Mouse (Mus musculus): ENCODE results near the gene Mrvi1. TPM values are rescaled to one million over a fixed set of nuclear protein-coding genes. Genes with fewer than 3 reads are reported as not detected.

Gene Mrvi1
- polyA plus RNA-seq, 1 experiment = 1.2 TPM

GRCm38 (mm10) chr7:110949785-110950620, 32.3 kb downstream of the Mrvi1 start:
- no peaks in the 10 kb centered on the region for H3K79me2 ChIP-seq (ENCODE audit: control insufficient read depth, insufficient read depth)
- H3ac ChIP-seq (ENCODE audit: control insufficient read depth, insufficient read length) = no peak overlapping the region
- no peak overlapping the region for H3K4me2 ChIP-seq (ENCODE audit: low read depth)
- TF ChIP-seq MAX (IDR thresholded peaks at IDR 0.05; ENCODE audit: low read depth) (no peak), MYOG (IDR thresholded peaks at IDR 0.05; ENCODE audit: control insufficient read depth in 1 of 3, insufficient read depth in 1 of 3, insufficient read length in 2 of 3, low read depth in 2 of 3) (peak in 1 of 3 experiments; percentile 8), POLR2AphosphoS2 (IDR thresholded peaks at IDR 0.05; ENCODE audit: insufficient read length, low read depth) (no peak), USF1 (IDR thresholded peaks at IDR 0.05; ENCODE audit: low read depth) (no peak)
- H3K36me3 ChIP-seq (ENCODE audit: control insufficient read depth, insufficient read depth) = no peaks in the 10 kb centered on the region
- no peaks in the 10 kb centered on the region for H3K27me3 ChIP-seq (ENCODE audit: control insufficient read depth, insufficient read depth, insufficient read length)
- no peak overlapping the region for H3K4me3 ChIP-seq

GRCm38 (mm10) chr7:110948579-110948978, 33.7 kb downstream of the Mrvi1 start:
- Histone ChIP-seq H3K4me3 (no peak overlapping the region), H3K36me3 (ENCODE audit: control insufficient read depth, insufficient read depth) (no peaks in the 10 kb centered on the region), H3ac (ENCODE audit: control insufficient read depth, insufficient read length) (no peak overlapping the region), H3K27me3 (ENCODE audit: control insufficient read depth, insufficient read depth, insufficient read length) (no peaks in the 10 kb centered on the region), H3K4me2 (ENCODE audit: low read depth) (no peak overlapping the region), H3K79me2 (ENCODE audit: control insufficient read depth, insufficient read depth) (no peaks in the 10 kb centered on the region)
- TF ChIP-seq CEBPB (IDR thresholded peaks at IDR 0.05; ENCODE audit: insufficient read depth, poor library complexity, severe bottlenecking) = no peak
- TF ChIP-seq REST (IDR thresholded peaks at IDR 0.05; ENCODE audit: insufficient read depth, insufficient read length) = no peak
- no peak for TF ChIP-seq MAX (IDR thresholded peaks at IDR 0.05; ENCODE audit: low read depth)
- no peak for TF ChIP-seq POLR2AphosphoS2 (IDR thresholded peaks at IDR 0.05; ENCODE audit: insufficient read length, low read depth)
- no peak for TF ChIP-seq USF1 (IDR thresholded peaks at IDR 0.05; ENCODE audit: low read depth)
- no peak for TF ChIP-seq POLR2A (IDR thresholded peaks at IDR 0.05; ENCODE audit: insufficient read length, low read depth)
- TF ChIP-seq TCF12 (IDR thresholded peaks at IDR 0.05; ENCODE audit: insufficient read depth, poor library complexity, severe bottlenecking) = no peak
- TF ChIP-seq E2F4 (IDR thresholded peaks at IDR 0.05; ENCODE audit: insufficient read depth) = no peak
- no peak for TF ChIP-seq MYOG (IDR thresholded peaks at IDR 0.05; ENCODE audit: control insufficient read depth in 1 of 3, insufficient read depth in 1 of 3, insufficient read length in 2 of 3, low read depth in 2 of 3)
- TF ChIP-seq SRF (IDR thresholded peaks at IDR 0.05; ENCODE audit: control insufficient read depth, insufficient read length, low read depth) = no peak
- no peak for TF ChIP-seq MYOD1 (IDR thresholded peaks at IDR 0.05; ENCODE audit: control insufficient read depth in 1 of 3, insufficient read length in 2 of 3, low read depth in 2 of 3)
- no peak for TF ChIP-seq TCF3 (IDR thresholded peaks at IDR 0.05; ENCODE audit: insufficient read length, low read depth)

DNA sequence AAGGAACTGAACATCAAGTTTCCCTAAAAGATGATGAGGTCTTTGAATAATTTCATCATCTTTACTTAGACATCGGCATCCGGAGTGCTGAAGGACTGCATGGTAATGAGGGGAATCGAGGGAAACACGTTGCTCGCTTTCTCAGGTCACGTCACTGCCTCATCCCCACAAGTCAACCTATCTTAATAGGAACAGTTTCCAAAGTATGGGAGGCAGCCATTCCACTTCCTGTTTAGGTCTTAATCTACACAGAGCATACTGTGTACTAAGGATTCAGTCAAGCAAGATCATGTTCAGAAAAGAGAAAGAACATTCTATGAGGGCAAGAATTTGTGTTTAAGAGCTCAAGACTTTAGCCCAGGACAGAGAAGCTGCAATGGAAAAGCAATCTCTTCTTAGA, 34.6 kb downstream of the Mrvi1 start:
- no peak overlapping the region for H3ac ChIP-seq (ENCODE audit: control insufficient read depth, insufficient read length)
- no peaks in the 10 kb centered on the region for H3K27me3 ChIP-seq (ENCODE audit: control insufficient read depth, insufficient read depth, insufficient read length)
- TF ChIP-seq MYOD1 (IDR thresholded peaks at IDR 0.05; ENCODE audit: control insufficient read depth in 1 of 3, insufficient read length in 2 of 3, low read depth in 2 of 3) = no peak
- TF ChIP-seq TCF12 (IDR thresholded peaks at IDR 0.05; ENCODE audit: insufficient read depth, poor library complexity, severe bottlenecking) = no peak
- no peak for TF ChIP-seq SRF (IDR thresholded peaks at IDR 0.05; ENCODE audit: control insufficient read depth, insufficient read length, low read depth)
- no peak for TF ChIP-seq E2F4 (IDR thresholded peaks at IDR 0.05; ENCODE audit: insufficient read depth)
- no peak for TF ChIP-seq TCF3 (IDR thresholded peaks at IDR 0.05; ENCODE audit: insufficient read length, low read depth)
- TF ChIP-seq POLR2AphosphoS2 (IDR thresholded peaks at IDR 0.05; ENCODE audit: insufficient read length, low read depth) = no peak
- no peak for TF ChIP-seq REST (IDR thresholded peaks at IDR 0.05; ENCODE audit: insufficient read depth, insufficient read length)
- TF ChIP-seq USF1 (IDR thresholded peaks at IDR 0.05; ENCODE audit: low read depth) = no peak
- no peak for TF ChIP-seq CEBPB (IDR thresholded peaks at IDR 0.05; ENCODE audit: insufficient read depth, poor library complexity, severe bottlenecking)
- no peak for TF ChIP-seq POLR2A (IDR thresholded peaks at IDR 0.05; ENCODE audit: insufficient read length, low read depth)
- TF ChIP-seq MAX (IDR thresholded peaks at IDR 0.05; ENCODE audit: low read depth) = no peak
- TF ChIP-seq MYOG (IDR thresholded peaks at IDR 0.05; ENCODE audit: control insufficient read depth in 1 of 3, insufficient read depth in 1 of 3, insufficient read length in 2 of 3, low read depth in 2 of 3) = no peak
- no peaks in the 10 kb centered on the region for H3K79me2 ChIP-seq (ENCODE audit: control insufficient read depth, insufficient read depth)
- no peak overlapping the region for H3K4me3 ChIP-seq
- H3K36me3 ChIP-seq (ENCODE audit: control insufficient read depth, insufficient read depth) = no peaks in the 10 kb centered on the region
- no peak overlapping the region for H3K4me2 ChIP-seq (ENCODE audit: low read depth)

DNA sequence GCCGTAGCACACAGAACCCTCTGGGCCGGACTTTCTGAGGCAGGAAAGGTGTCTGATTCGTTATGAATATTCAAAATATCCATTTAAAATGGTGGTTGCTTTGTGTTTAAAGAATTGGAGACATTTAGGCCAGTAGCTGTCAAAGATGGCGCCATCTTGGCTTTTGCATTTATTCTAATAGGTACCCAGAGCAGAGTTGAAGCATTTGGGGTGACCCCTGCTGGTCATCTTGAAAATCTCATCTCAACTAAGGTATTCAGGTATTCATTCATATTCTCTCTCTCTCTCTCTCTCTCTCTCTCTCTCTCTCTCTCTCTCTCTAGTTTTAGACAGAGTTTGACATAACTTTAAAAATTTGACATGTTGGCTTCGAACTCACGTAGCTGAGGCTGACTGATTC, 35.5 kb downstream of the Mrvi1 start:
- no peaks in the 10 kb centered on the region for H3K36me3 ChIP-seq (ENCODE audit: control insufficient read depth, insufficient read depth)
- no peak overlapping the region for H3K4me3 ChIP-seq
- H3K79me2 ChIP-seq (ENCODE audit: control insufficient read depth, insufficient read depth) = no peaks in the 10 kb centered on the region
- no peak for TF ChIP-seq TCF3 (IDR thresholded peaks at IDR 0.05; ENCODE audit: insufficient read length, low read depth)
- TF ChIP-seq POLR2A (IDR thresholded peaks at IDR 0.05; ENCODE audit: insufficient read length, low read depth) = no peak
- no peak for TF ChIP-seq SRF (IDR thresholded peaks at IDR 0.05; ENCODE audit: control insufficient read depth, insufficient read length, low read depth)
- TF ChIP-seq TCF12 (IDR thresholded peaks at IDR 0.05; ENCODE audit: insufficient read depth, poor library complexity, severe bottlenecking) = no peak
- no peak for TF ChIP-seq CEBPB (IDR thresholded peaks at IDR 0.05; ENCODE audit: insufficient read depth, poor library complexity, severe bottlenecking)
- no peak for TF ChIP-seq POLR2AphosphoS2 (IDR thresholded peaks at IDR 0.05; ENCODE audit: insufficient read length, low read depth)
- TF ChIP-seq MYOG (IDR thresholded peaks at IDR 0.05; ENCODE audit: control insufficient read depth in 1 of 3, insufficient read depth in 1 of 3, insufficient read length in 2 of 3, low read depth in 2 of 3) = no peak
- no peak for TF ChIP-seq REST (IDR thresholded peaks at IDR 0.05; ENCODE audit: insufficient read depth, insufficient read length)
- TF ChIP-seq MYOD1 (IDR thresholded peaks at IDR 0.05; ENCODE audit: control insufficient read depth in 1 of 3, insufficient read length in 2 of 3, low read depth in 2 of 3) = no peak
- TF ChIP-seq E2F4 (IDR thresholded peaks at IDR 0.05; ENCODE audit: insufficient read depth) = no peak
- TF ChIP-seq MAX (IDR thresholded peaks at IDR 0.05; ENCODE audit: low read depth) = no peak
- no peak for TF ChIP-seq USF1 (IDR thresholded peaks at IDR 0.05; ENCODE audit: low read depth)
- H3K27me3 ChIP-seq (ENCODE audit: control insufficient read depth, insufficient read depth, insufficient read length) = no peaks in the 10 kb centered on the region
- H3K4me2 ChIP-seq (ENCODE audit: low read depth) = no peak overlapping the region
- no peak overlapping the region for H3ac ChIP-seq (ENCODE audit: control insufficient read depth, insufficient read length)
